Mouse (Mus musculus): Measurements from ENCODE around the gene Fcer2a.

The Fcer2a gene

GRCm38 (mm10) chr8:3694121-3694520 lies at the start of gene Fcer2a:
Gene Fcer2a (minus strand): TSS chr8:3694175.
- no peak for DNase-seq (ENCODE audit: low spot score)

GRCm38 (mm10) chr8:3736947-3737346 lies 43.0 kb upstream of the Fcer2a start:
- DNase-seq (ENCODE audit: low spot score): no peak

- no peak for DNase-seq (ENCODE audit: low spot score)
Observed at GRCm38 (mm10) chr8:3735599-3735998, 41.6 kb upstream of the Fcer2a start.

GRCm38 (mm10) chr8:3734084-3734483 lies 40.1 kb upstream of the Fcer2a start:
- no peak for DNase-seq (ENCODE audit: low spot score)

GRCm38 (mm10) chr8:3721041-3721440 lies 27.1 kb upstream of the Fcer2a start:
- DNase-seq (ENCODE audit: low spot score): no peak

GRCm38 (mm10) chr8:3720551-3720950 lies 26.6 kb upstream of the Fcer2a start, which contains the start of gene Clec4g:
Gene Clec4g (minus strand): TSS chr8:3720651.
- no peak for DNase-seq (ENCODE audit: low spot score)

GRCm38 (mm10) chr8:3718559-3718958 lies 24.6 kb upstream of the Fcer2a start:
- DNase-seq (ENCODE audit: low spot score): peak; percentile 64

GRCm38 (mm10) chr8:3717321-3717954 lies 23.5 kb upstream of the Fcer2a start:
- no peak for DNase-seq (ENCODE audit: low spot score)

GRCm38 (mm10) chr8:3711646-3712045 lies 17.7 kb upstream of the Fcer2a start:
- no peak for DNase-seq (ENCODE audit: low spot score)

- DNase-seq (ENCODE audit: low spot score): no peak
Observed at GRCm38 (mm10) chr8:3710312-3710711, 16.3 kb upstream of the Fcer2a start.

GRCm38 (mm10) chr8:3707611-3708010 lies 13.6 kb upstream of the Fcer2a start:
- DNase-seq (ENCODE audit: low spot score): no peak

- DNase-seq (ENCODE audit: low spot score): no peak
Observed at GRCm38 (mm10) chr8:3705711-3706110, 11.7 kb upstream of the Fcer2a start.

- no peak for DNase-seq (ENCODE audit: low spot score)
Observed at GRCm38 (mm10) chr8:3701491-3701890, 7.5 kb upstream of the Fcer2a start.

- DNase-seq (ENCODE audit: low spot score): no peak
Observed at GRCm38 (mm10) chr8:3690774-3691173, 3.2 kb downstream of the Fcer2a start.

- DNase-seq (ENCODE audit: low spot score): no peak
Observed at GRCm38 (mm10) chr8:3687537-3687936, 6.4 kb downstream of the Fcer2a start.

- DNase-seq (ENCODE audit: low spot score): no peak
Observed at GRCm38 (mm10) chr8:3685422-3685821, 8.6 kb downstream of the Fcer2a start.

- DNase-seq (ENCODE audit: low spot score): no peak
Observed at GRCm38 (mm10) chr8:3684530-3684929, 9.4 kb downstream of the Fcer2a start.

- no peak for DNase-seq (ENCODE audit: low spot score)
Observed at GRCm38 (mm10) chr8:3683408-3684176, 10.4 kb downstream of the Fcer2a start.

GRCm38 (mm10) chr8:3682435-3682834 lies 11.5 kb downstream of the Fcer2a start:
- DNase-seq (ENCODE audit: low spot score): no peak

- no peak for DNase-seq (ENCODE audit: low spot score)
Observed at GRCm38 (mm10) chr8:3679656-3680055, 14.3 kb downstream of the Fcer2a start.

GRCm38 (mm10) chr8:3679236-3679635 lies 14.7 kb downstream of the Fcer2a start:
- DNase-seq (ENCODE audit: low spot score): no peak

GRCm38 (mm10) chr8:3678831-3679230 lies 15.1 kb downstream of the Fcer2a start:
- no peak for DNase-seq (ENCODE audit: low spot score)

GRCm38 (mm10) chr8:3676993-3677579 lies 16.9 kb downstream of the Fcer2a start:
- DNase-seq (ENCODE audit: low spot score): peak; percentile 19
